Mouse (Mus musculus) brain, adult 2 months (tissue): ENCODE measurements around the gene Smarcc2.
A peak's percentile ranks its signal among the peaks of the same experiment; 100 is the strongest.

Experiments used
- DNase-seq: peaks from one replicate; pipeline ENCODE4 v3.0.0; 2011; ENCODE audit warnings: low read depth, low spot score

Smarcc2 gene

GRCm38 (mm10) chr10:128458719-128459408 is at the start of gene Smarcc2:
Gene Smarcc2 (plus strand): TSS chr10:128459248.
- DNase-seq: peak; percentile 81

DNA sequence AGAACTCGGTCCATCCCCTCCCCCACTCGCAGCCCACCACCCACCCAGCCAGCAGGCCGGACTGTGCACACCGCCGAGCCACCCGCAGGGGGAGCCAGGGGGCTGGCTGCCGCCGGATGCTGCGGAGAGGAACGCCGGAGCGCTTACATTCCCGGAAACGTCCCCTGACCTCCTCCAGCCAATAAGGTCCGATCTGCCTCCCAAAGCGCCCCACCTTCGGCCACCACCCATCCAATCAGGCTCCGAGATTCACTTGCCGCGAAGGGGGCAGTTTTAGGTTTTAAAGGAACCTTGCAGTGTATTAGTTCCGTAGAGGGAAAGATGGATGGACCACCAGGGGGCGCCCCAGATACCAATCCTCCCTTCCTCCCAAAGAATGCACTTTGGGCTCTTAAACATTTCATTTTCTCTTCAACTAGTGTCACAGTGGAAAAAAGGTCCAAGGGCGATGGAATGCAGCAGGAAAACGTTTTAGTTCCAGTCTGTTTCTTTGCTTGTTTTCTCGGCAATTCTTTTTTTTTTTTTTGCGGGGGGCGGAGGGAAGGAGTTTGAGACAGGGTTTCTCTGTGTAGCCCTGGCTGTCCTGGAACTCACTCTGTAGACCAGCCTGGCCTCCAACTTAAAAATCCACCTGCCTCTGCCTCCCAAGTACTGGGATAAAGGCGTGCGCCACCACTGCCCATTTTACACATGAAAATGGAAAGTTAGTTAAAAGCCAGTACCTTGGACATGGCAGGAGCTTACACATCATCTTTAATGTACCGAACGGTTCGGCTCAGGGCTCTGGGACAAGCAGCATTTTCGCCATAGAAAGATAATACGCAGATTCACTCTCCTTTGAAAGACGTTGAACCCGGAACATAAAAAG is 49.1 kb upstream of the Smarcc2 start:
- DNase-seq: peak; percentile 100

DNA sequence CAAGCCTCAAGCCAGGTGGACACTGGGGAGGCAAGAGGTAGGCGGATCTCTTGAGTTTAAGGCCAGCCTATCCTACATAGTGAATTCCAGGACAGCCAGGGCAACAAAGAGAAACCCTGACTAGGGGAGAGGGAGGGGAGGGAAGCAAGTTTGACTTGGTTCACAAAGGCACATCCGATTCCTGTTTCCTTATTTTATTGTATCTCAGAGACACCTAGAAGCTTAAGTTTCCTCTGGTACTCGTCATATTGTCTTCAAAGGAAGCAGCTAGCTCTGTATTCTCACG is 48.5 kb upstream of the Smarcc2 start:
- no peak for DNase-seq

GRCm38 (mm10) chr10:128411211-128412054 is 47.6 kb upstream of the Smarcc2 start, which contains the start of the genes Nabp2 and Rnf41:
Gene Nabp2 (minus strand): TSS chr10:128411492.
Gene Rnf41 (plus strand): TSS chr10:128411657.
- DNase-seq: peak; percentile 98

- peak; percentile 58 for DNase-seq
Measured at GRCm38 (mm10) chr10:128412055-128412381, 47.0 kb upstream of the Smarcc2 start.

- no peak for DNase-seq
Measured at GRCm38 (mm10) chr10:128412558-128412957, 46.5 kb upstream of the Smarcc2 start.

- peak; percentile 57 for DNase-seq
Measured at GRCm38 (mm10) chr10:128413076-128413475, 46.0 kb upstream of the Smarcc2 start.

DNA sequence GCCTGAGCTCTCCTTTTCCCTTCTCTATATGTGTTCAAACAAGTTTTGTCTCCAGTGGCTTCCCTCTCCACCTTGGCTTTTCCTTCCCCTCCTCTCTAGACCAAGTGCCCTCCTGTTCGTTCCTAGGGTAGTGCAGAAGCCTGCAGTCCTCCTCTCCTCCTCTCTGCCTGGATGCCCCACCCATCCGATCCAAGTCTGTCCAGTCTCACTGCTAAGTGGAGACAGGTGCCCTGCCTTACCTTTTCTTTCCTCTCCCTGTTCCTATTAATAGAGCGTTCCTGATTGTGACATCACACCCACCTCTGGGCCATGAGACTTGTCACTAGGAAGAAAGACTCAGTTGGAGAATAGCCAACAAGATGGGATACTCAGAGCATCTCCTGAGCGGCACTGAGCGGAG is 44.2 kb upstream of the Smarcc2 start:
- DNase-seq: no peak

GRCm38 (mm10) chr10:128422426-128422825 is 36.6 kb upstream of the Smarcc2 start:
- DNase-seq: peak; percentile 71

DNA sequence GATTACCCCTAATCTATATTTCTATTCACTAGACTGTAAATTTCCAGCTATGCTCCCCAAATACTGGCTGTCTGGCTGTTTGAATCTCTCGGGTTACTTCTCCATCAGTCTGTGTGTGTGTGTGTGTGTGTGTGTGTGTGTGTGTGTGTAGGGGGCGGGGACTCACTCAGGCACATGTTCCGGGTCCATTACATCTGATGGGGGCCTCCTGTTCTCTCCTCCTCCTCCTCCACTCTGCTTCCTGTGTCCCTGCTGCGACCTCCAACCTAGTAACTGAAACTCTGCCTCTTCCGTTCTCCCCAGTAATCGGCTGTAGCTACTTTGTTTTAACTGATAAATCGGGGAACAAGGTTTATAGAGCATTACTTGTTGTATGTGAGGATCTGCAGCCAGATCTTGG is 34.4 kb upstream of the Smarcc2 start:
- DNase-seq: no peak

GRCm38 (mm10) chr10:128425260-128425659 is 33.8 kb upstream of the Smarcc2 start:
- no peak for DNase-seq

GRCm38 (mm10) chr10:128429052-128429451 is 30.0 kb upstream of the Smarcc2 start:
- DNase-seq: no peak

DNA sequence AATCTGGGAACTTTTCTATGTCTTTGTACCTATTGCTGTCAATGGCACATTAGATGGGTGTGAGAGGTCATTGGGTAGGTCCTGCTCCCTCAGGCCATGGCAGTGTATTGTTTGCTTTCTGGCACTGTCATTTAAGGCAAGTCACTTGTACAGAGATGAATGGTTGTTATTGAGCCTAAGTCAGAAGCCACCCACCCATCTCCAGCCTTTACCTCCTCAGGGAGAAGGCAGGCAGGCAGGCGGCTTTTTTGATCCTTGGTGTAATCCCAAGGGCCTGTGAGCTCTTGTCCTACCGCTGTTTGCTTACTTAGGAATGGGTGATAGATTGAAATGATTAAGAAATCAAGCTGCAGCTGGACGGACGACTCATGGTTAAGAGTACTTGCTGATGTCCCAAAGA is 29.6 kb upstream of the Smarcc2 start:
- no peak for DNase-seq

GRCm38 (mm10) chr10:128433417-128433816 is 25.6 kb upstream of the Smarcc2 start:
- DNase-seq: no peak

DNA sequence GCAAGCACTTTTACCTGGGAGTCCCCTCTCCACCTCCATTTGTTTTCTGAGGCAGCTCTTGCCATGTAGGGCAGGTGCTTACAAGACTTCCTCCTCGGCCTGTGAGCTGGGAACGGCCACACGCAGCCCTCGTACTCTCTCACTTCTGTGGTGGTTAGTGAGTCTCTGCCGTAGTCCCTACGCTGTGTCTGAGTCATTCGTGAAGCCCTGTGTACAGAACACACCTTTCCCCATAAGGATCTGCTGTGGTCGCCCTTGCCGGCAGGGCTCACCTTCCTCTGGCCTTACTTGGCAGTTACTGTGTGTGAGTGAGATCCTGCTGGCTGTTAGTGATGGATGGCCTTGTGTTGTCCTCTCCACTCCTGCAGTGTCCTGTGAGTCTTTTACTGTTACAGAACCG is 24.4 kb upstream of the Smarcc2 start:
- DNase-seq: peak; percentile 31

- DNase-seq: peak; percentile 84
Measured at GRCm38 (mm10) chr10:128435186-128435823, 23.7 kb upstream of the Smarcc2 start.

GRCm38 (mm10) chr10:128435873-128436272 is 23.2 kb upstream of the Smarcc2 start:
- DNase-seq: peak; percentile 50

DNA sequence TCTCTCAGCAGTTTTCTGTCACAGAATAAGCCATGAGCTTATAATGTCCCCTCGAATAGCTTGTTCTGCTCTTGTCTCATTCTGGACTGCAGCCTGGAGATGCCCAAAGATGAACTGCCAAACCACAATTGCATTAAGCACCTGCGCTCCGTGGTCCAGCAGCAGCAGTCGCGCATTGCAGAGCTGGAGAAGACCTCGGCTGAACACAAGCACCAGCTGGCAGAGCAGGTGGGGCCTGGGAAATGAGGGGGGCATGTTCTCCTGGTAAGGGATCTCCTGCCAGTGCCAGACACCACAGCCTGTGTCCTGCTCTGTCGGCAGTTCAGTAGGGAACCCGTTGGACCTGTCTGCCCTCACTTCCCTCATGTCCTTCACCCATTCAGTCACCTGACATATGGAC is 22.7 kb upstream of the Smarcc2 start:
- peak; percentile 89 for DNase-seq

DNA sequence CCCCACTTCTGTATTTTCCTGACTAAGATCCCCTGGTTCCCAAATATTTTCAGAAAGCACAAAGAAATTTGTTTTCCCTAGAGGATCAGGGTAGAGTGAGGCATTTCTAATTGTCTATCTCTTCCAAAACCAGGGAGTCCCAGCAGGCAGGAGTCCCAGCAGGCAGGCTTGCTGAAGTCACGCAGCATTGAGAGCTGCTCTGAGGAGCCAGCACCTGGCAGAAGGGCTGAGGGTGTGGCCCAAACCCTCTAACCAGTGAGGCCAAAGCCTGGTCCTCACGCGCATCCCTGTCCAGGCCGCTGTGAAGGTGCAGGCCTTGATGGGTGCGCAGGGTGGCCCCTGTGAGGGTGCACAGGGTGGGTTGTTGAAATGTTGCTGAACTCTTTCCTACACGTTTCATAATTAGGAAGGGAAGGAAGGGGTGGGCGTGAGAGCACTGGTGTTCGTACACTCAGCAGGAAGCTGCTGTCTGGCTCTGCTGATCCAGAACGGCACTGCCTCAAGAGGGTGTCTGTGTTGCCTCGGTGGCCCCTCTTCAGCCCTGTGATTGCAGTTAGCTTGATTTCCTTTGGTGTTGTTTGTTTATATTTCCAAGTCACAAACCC is 20.3 kb upstream of the Smarcc2 start:
- DNase-seq: peak; percentile 63

- peak; percentile 83 for DNase-seq
Measured at GRCm38 (mm10) chr10:128440407-128440806, 18.6 kb upstream of the Smarcc2 start.
